Mouse (Mus musculus) spleen, adult 2 months (tissue): ENCODE measurements at regions not wholly inside any gene's neighbourhood (a gene's known extent, or its start where the extent isn't known, plus 50 kb on each side); places are given as distances from the start of the nearest gene placed in this dataset.

Source experiments
- CTCF ChIP-seq: fragments of 200-500 bp; IDR thresholded peaks from 2 replicates; pipeline ENCODE4 v1.5.1; 2011; ENCODE audit warnings: mild to moderate bottlenecking, inconsistent platforms; ENCODE audit not compliant: insufficient read depth, insufficient read length, insufficient replicate concordance; ENCODE audit errors: extremely low read depth
- POLR2A ChIP-seq: fragments of 200-500 bp; IDR thresholded peaks from 2 replicates; pipeline ENCODE4 v1.6.1; 2011; ENCODE audit warnings: low read depth, low read length, inconsistent platforms

DNA sequence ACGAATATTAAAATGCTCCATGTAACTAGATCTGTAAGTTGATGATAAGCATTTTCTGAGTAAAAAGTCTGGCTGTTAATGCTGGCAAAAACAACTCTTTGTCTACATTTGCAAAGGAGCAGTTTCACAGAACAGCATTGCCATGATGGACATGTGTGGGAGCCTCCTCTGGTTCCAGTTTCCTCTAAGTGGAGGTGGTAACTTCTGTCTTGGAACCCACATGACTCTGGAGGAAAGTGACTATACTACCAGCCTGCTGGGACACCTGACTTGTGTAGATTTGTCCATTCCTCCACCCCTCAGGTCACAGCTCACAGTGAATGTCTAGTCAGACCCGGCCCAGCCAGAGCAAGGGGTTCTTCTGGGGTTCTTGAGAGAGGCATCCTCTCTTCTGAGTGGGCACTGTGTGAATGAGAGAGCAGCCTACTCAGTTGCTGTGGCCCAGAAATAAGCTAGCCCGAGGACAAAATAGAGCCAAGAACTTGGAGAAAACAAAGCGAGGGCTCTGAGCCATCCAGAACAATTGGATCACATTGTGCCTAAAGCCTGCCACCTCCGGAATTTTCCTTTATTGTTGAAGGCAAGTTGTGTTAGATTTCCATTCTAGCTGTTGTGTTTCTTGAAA lies 97.9 kb upstream of the Wscd1 start:
- TF ChIP-seq CTCF (no peak), POLR2A (no peak)
